ENCODE assay signal across 8 mouse cellular contexts in the genomic region with DNA sequence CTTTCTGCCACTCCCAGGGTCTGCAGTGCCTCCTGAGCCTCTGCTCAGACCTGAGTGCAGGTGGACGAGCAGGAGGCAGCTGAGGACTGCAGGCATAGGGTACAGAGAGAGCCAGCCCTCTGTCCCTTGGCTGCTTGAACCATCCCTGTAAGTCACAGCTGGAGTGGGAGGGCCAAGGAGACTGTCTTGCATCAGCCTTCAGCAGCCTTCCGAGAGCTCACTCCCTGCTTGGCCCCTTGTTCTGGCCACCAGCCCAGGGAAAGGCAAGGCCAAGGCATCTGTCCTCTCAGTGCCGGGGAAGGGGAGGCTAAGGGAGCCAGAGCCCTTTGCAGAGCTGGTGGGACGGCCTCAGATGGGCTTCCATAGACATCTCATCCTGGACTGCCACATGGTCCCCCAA. TPM values are rescaled to one million over a fixed set of nuclear protein-coding genes. Genes with fewer than 3 reads are reported as not detected.
DNase-seq lines count a peak whose midpoint lies in the region; ATAC-seq and TF ChIP-seq lines count a peak whose summit lies in the region.

No protein-coding gene starts in this region.

- H3K9ac ChIP-seq in kidney, embryonic 16.5 days (replicated peaks; ENCODE audit: low read length): no peak overlapping the region; the same call in 1 of the 2 replicates
- peak overlapping the region; percentile 54; the same call in 1 of the 2 replicates for H3K9ac ChIP-seq in heart, embryonic 13.5 days
- no peak overlapping the region for H3K9ac ChIP-seq in lung, postnatal 0 days (replicated peaks; ENCODE audit: low read depth)
- no peak overlapping the region for H3K9ac ChIP-seq in forebrain, embryonic 13.5 days

- H3K4me2 ChIP-seq in kidney, embryonic 16.5 days (replicated peaks; ENCODE audit: low read depth, low read length): no peak overlapping the region
- H3K4me2 ChIP-seq in heart, embryonic 13.5 days: 0 out of 2 replicates have a peak overlapping the region, but pooled peaks have one; percentile 32
- no peak overlapping the region for H3K4me2 ChIP-seq in lung, postnatal 0 days (replicated peaks; ENCODE audit: low read depth, low read length)
- H3K4me2 ChIP-seq in forebrain, embryonic 13.5 days: no peak overlapping the region

- no peak overlapping the region for H3K4me3 ChIP-seq in kidney, embryonic 16.5 days (ENCODE audit: low read length)
- no peak overlapping the region for H3K4me3 ChIP-seq in heart, embryonic 13.5 days
- H3K4me3 ChIP-seq in lung, postnatal 0 days (ENCODE audit: low read depth, low read length): no peak overlapping the region
- H3K4me3 ChIP-seq in forebrain, embryonic 13.5 days: no peak overlapping the region

- no peak for TF ChIP-seq CTCF in lung, postnatal 0 days (IDR thresholded peaks at IDR 0.05)

- no peaks in the 10 kb centered on the region for H3K27me3 ChIP-seq in kidney, embryonic 16.5 days (ENCODE audit: insufficient read depth, low read length)
- no peaks in the 10 kb centered on the region for H3K27me3 ChIP-seq in heart, embryonic 13.5 days (replicated peaks)
- no peaks in the 10 kb centered on the region for H3K27me3 ChIP-seq in lung, postnatal 0 days (replicated peaks; ENCODE audit: insufficient read depth, low read length)
- H3K27me3 ChIP-seq in forebrain, embryonic 13.5 days: no peaks in the 10 kb centered on the region

- no peak for TF ChIP-seq EP300 in lung, postnatal 0 days (IDR thresholded peaks at IDR 0.05)

- no peak for DNase-seq in kidney, adult 11 months
- peak; percentile 19 for DNase-seq in ZHBTc4 (ENCODE audit: low read depth, low spot score)
- peak; percentile 44 for DNase-seq in lung, postnatal 0 days (ENCODE audit: low spot score)
- DNase-seq in ovary, adult 18-20 months (ENCODE audit: low spot score): no peak

- WGBS in kidney, embryonic 16.5 days: 72% methylated on average over 4 of the region's 4 CpGs
- 54% methylated on average over 4 of the region's 4 CpGs for WGBS in heart, embryonic 13.5 days
- 60% methylated on average over 4 of the region's 4 CpGs for WGBS in lung, postnatal 0 days
- 91% methylated on average over 4 of the region's 4 CpGs for WGBS in forebrain, embryonic 13.5 days

- ATAC-seq in kidney, embryonic 16.5 days (ENCODE audit: low FRiP score, low TSS enrichment): no peak
- no peak for ATAC-seq in heart, embryonic 13.5 days (ENCODE audit: extremely low read depth, insufficient number of reproducible peaks, low FRiP score, low TSS enrichment)
- peak; percentile 7; the same call in 1 of the 2 replicates for ATAC-seq in lung, postnatal 0 days
- ATAC-seq in forebrain, embryonic 13.5 days: no peak
- no peak for ATAC-seq in frontal cortex, adult (ENCODE audit: low TSS enrichment)

- H3K27ac ChIP-seq in kidney, embryonic 16.5 days (ENCODE audit: low read length): peak overlapping the region; percentile 73
- H3K27ac ChIP-seq in heart, embryonic 13.5 days (replicated peaks): peak overlapping the region; percentile 86
- H3K27ac ChIP-seq in lung, postnatal 0 days (ENCODE audit: low read length): peak overlapping the region; percentile 88
- H3K27ac ChIP-seq in forebrain, embryonic 13.5 days: no peak overlapping the region

- H3K9me3 ChIP-seq in kidney, embryonic 16.5 days (ENCODE audit: low read length): no peaks in the 10 kb centered on the region
- no peaks in the 10 kb centered on the region for H3K9me3 ChIP-seq in heart, embryonic 13.5 days
- no peaks in the 10 kb centered on the region for H3K9me3 ChIP-seq in lung, postnatal 0 days (ENCODE audit: low read length)
- H3K9me3 ChIP-seq in forebrain, embryonic 13.5 days (replicated peaks): no peaks in the 10 kb centered on the region

- peaks cover 63% of the 10 kb centered on the region for H3K4me1 ChIP-seq in kidney, embryonic 16.5 days (ENCODE audit: insufficient read depth, low read length)
- H3K4me1 ChIP-seq in heart, embryonic 13.5 days: peaks cover 65% of the 10 kb centered on the region
- H3K4me1 ChIP-seq in lung, postnatal 0 days (ENCODE audit: insufficient read depth, low read depth, low read length): peaks cover 48% of the 10 kb centered on the region
- peaks cover 16% of the 10 kb centered on the region; the same call in 1 of the 2 replicates for H3K4me1 ChIP-seq in forebrain, embryonic 13.5 days

- H3K36me3 ChIP-seq in kidney, embryonic 16.5 days (ENCODE audit: insufficient read depth, low read length): peaks cover 33% of the 10 kb centered on the region
- peaks cover 47% of the 10 kb centered on the region for H3K36me3 ChIP-seq in heart, embryonic 13.5 days
- H3K36me3 ChIP-seq in lung, postnatal 0 days (ENCODE audit: insufficient read depth, low read length): no peaks in the 10 kb centered on the region
- peaks cover 68% of the 10 kb centered on the region for H3K36me3 ChIP-seq in forebrain, embryonic 13.5 days (ENCODE audit: poor library complexity, severe bottlenecking)

RNA-seq across cellular contexts. Expression of gene Trim8, which starts 23.3 kb away (rescaled TPM):
- polyA plus RNA-seq in kidney, embryonic 16.5 days (2015; fragmentation: Nextera tagmentation; extraction: Ambion mirVana): 22.2 and 26.0 TPM in 2 replicates
- polyA plus RNA-seq in heart, embryonic 13.5 days (2015; fragmentation: Nextera tagmentation; extraction: Ambion mirVana): 13.2 and 13.9 TPM in 2 replicates
- polyA plus RNA-seq in lung, postnatal 0 days (2015; fragmentation: Nextera tagmentation; extraction: Ambion mirVana): 34.1 and 34.8 TPM in 2 replicates
- 22.5 and 22.6 TPM in 2 replicates for polyA plus RNA-seq in forebrain, embryonic 13.5 days (2015; fragmentation: Nextera tagmentation; extraction: Ambion mirVana)

Comparison
In these comparisons a context has a peak if more than half of its experiments do, and no peak if none do; other contexts are left out.
1. DNase-seq: peak in ZHBTc4 (single experiment) and lung, postnatal 0 days (single experiment); none in kidney, adult 11 months (single experiment) and ovary, adult 18-20 months (single experiment).